Mouse (Mus musculus) MEL-GATA-1-ER (cell line): Measurements from ENCODE around the gene Dkkl1.
"Not testable (repeated sequence)": the region's sequence is repeated elsewhere in the genome, so short reads cannot be mapped to it uniquely, and the experiment has no call there.

ENCODE experiments used
- DNase-seq: peaks from one replicate; pipeline ENCODE4 v3.0.0-alpha.2; 2012; ENCODE audit warnings: low read depth; ENCODE audit errors: extremely low read depth

Gene Dkkl1

GRCm38 (mm10) chr7:45193871-45194785, 17.8 kb downstream of the Dkkl1 start:
- no peak for DNase-seq

GRCm38 (mm10) chr7:45193406-45193805, 18.5 kb downstream of the Dkkl1 start:
- DNase-seq: no peak

- DNase-seq: no peak
Observed at GRCm38 (mm10) chr7:45192585-45193310, 19.2 kb downstream of the Dkkl1 start.

- DNase-seq: no peak
Observed at GRCm38 (mm10) chr7:45191803-45192363, 20.1 kb downstream of the Dkkl1 start.

- DNase-seq: no peak
Observed at GRCm38 (mm10) chr7:45191161-45191560, 20.8 kb downstream of the Dkkl1 start.

- no peak for DNase-seq
Observed at GRCm38 (mm10) chr7:45190186-45190585, 21.8 kb downstream of the Dkkl1 start.

GRCm38 (mm10) chr7:45189600-45189999, 22.3 kb downstream of the Dkkl1 start:
- DNase-seq: no peak

GRCm38 (mm10) chr7:45185921-45186320, 26.0 kb downstream of the Dkkl1 start:
- no peak for DNase-seq

GRCm38 (mm10) chr7:45183672-45184071, 28.3 kb downstream of the Dkkl1 start:
- no peak for DNase-seq

- no peak for DNase-seq
Observed at GRCm38 (mm10) chr7:45182606-45183005, 29.3 kb downstream of the Dkkl1 start.

GRCm38 (mm10) chr7:45182199-45182601, 29.7 kb downstream of the Dkkl1 start:
- DNase-seq: peak; percentile 88

- DNase-seq: no peak
Observed at GRCm38 (mm10) chr7:45181540-45181939, 30.4 kb downstream of the Dkkl1 start.

GRCm38 (mm10) chr7:45180896-45181477, 31.0 kb downstream of the Dkkl1 start, which contains the start of gene Pth2:
TSS of gene Pth2 (plus strand) at chr7:45180995.
- no peak for DNase-seq

GRCm38 (mm10) chr7:45179469-45179868, 32.5 kb downstream of the Dkkl1 start, which contains the start of gene Gfy:
TSS of gene Gfy (minus strand) at chr7:45179569.
- no peak for DNase-seq

- DNase-seq: no peak
Observed at GRCm38 (mm10) chr7:45178550-45178949, 33.4 kb downstream of the Dkkl1 start.

- DNase-seq: no peak
Observed at GRCm38 (mm10) chr7:45176356-45176755, 35.6 kb downstream of the Dkkl1 start.

GRCm38 (mm10) chr7:45175929-45176328, 36.0 kb downstream of the Dkkl1 start:
- no peak for DNase-seq

- DNase-seq: no peak
Observed at GRCm38 (mm10) chr7:45175398-45175797, 36.5 kb downstream of the Dkkl1 start.

- no peak for DNase-seq
Observed at GRCm38 (mm10) chr7:45174567-45175280, 37.2 kb downstream of the Dkkl1 start.

GRCm38 (mm10) chr7:45173772-45174171, 38.2 kb downstream of the Dkkl1 start:
- not testable (repeated sequence) for DNase-seq

- no peak for DNase-seq
Observed at GRCm38 (mm10) chr7:45172974-45173373, 39.0 kb downstream of the Dkkl1 start.
